Mouse (Mus musculus) megakaryocyte, embryonic 14.5 days (primary cell): ENCODE data around the gene Eif4h.

Experiments
- FLI1 ChIP-seq: IDR thresholded peaks from 2 replicates; pipeline ENCODE4 v1.6.1; 2012; ENCODE audit warnings: low read length, inconsistent platforms, mixed read lengths
- GATA1 ChIP-seq: IDR thresholded peaks from 3 replicates; pipeline ENCODE4 v1.6.1; 2012; ENCODE audit warnings: mixed read lengths, low read length, inconsistent platforms, borderline replicate concordance

DNA sequence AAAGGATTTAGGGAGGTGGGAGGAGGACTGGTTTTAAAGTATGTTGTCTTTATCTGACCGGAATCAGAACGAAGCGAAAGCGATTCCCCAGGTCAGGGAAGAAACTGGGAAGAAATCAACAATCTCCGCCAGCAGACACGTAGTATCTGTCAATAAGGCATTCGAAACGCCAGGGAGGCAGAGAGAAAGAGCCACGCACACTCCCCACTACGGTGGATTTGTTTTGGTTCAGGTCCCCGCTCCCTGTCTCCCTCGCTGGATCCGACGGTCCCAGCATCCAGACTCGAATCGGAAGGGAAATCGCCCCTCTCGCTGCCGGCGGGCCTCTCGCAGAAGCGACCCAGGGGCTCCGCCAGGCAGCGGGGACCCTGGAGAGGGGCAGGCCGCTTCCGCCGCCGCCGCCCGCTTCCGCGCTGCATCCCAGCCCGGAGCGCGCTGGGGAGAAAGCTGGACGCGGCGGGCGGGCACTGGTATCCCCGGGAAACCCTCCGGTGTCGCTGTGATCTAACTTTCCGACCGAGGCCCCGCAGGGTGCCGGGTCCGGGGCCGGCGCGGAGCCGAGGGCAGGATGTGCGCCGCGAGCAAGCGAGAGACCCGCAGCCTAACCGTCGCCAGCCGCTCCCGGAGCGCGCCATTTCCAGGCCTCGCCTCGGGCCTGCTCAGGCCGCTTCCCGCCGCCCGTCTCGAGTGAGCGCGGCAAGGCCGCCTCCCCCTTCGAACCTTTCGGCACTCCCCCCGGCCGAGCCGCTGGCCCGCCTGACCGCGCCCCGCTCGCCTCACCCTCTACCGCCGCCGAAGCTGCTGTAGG, 625 bp downstream of the Eif4h start:
- TF ChIP-seq GATA1 (no peak), FLI1 (no peak)
